Mouse (Mus musculus): Measurements from ENCODE around the gene Sec11a. TPM values are rescaled to one million over a fixed set of nuclear protein-coding genes. Genes with fewer than 3 reads are reported as not detected.
A peak's percentile ranks its signal among the peaks of the same experiment; 100 is the strongest.
"Not testable (repeated sequence)": the region's sequence is repeated elsewhere in the genome, so short reads cannot be mapped to it uniquely, and the experiment has no call there.

The Sec11a gene
- total RNA-seq, 2 experiments from 2014 or later, result 100 to 116 TPM

DNA sequence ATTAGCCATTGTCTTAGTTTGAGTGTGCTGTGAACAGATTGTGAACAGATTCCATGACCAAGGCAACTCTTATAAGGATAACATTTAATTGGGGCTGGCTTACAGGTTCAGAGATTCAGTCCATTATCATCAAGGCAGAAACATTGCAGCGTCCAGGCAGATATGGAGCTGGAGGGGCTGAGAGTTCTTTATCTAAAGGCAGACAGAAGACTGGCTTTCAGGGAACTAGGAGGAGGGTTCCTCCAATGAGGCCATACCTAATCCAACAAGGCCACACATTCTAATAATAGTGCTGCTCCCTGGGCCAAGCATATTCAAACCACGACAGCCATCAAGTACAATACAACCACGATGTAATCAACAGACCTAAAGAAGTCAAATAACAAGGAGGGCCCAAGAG, 11.4 kb upstream of the Sec11a start:
- no peak for DNase-seq

DNA sequence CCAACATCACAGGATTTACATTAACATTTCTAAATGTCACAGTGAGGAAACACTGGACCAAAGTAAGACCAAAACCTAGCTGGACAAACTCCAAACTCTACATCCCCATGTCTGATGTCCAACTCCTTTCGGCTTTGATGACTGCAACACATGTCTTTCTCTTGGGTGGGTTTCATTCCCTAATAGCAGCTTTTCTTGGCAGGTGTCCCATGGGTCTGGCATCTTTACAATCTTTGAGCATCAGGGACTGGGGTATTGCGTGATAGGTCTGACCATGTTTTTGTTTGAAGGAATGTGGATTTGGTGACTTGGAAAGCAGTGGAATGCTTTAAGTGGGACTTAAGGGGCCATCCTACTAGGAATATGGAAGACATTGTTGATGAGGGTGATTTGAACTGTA, 9.3 kb upstream of the Sec11a start:
- DNase-seq, result no peak

DNA sequence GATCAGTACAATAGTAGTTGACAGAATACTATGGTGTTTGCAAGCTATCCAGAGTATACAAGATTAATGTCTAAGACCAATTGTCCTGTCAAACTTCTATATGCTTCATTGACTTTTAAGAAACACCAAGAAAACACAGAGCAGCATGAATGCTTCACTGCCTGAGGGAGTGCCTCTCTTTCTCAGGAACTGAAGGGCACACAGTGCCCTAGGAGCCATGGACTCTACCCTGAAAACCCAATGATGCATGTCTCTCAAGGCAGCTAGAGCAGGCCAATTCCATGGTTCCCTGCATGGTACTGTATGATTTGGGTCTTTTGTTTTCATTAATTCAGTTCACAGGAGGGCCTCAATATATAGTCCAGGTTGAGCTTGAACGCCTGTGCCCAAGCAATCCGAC, 6.7 kb upstream of the Sec11a start:
- DNase-seq, result no peak

DNA sequence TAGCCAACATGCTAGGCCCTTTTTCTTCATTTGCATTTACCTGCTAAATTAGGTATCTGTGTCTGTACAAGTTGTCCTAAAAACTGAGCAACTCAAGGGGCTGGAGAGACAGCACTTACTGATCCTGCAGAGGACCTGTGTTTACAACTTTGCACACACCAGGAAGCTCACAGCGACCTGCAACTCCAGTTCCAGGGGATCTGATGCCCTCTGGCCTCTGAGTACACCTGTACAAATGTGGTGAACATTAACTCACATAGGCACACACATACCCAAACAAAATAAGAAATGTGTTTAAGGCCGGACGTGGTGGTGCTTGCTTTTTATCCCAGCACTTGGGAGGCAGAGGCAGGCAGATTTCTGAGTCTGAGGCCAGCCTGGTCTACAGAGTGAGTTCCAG, 4.6 kb upstream of the Sec11a start:
- no peak for DNase-seq

DNA sequence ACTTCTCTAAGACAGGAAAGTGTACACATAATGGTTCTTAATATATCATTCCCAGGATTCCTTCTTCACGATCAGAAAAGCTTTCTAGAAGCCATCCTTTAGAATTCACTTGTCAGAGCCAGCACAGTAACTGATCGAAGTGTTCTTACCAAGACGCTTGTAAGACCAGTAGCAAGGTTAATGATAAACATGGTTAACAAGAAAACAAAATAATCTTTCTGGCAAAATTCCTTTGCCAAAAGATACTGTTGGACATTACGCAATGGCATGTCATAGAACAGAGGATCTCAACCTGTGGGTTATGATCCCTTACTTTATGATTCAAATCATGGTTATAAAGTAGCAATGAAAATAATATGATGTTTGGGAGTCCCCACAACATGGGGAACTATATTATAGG, 3.9 kb upstream of the Sec11a start:
- DNase-seq, result no peak

DNA sequence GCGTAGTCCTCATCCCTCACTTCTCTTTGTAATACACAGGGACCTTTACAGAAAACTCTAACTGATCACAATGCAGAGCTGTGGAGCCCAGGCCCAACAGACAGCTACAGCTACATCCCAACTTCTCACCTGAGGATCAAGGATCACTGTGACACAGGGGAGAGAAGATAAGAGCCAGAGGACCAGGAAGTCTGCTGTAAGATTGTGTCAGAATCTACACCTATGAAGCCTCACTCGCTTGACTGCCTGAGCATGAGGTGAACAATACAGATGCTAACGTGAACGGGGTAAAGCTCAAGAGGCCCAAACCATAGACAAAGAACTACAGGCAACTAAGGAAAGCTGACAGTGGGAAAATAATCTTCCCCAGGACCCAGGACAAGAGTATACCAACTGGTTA, 7.8 kb downstream of the Sec11a start:
- no peak for DNase-seq

DNA sequence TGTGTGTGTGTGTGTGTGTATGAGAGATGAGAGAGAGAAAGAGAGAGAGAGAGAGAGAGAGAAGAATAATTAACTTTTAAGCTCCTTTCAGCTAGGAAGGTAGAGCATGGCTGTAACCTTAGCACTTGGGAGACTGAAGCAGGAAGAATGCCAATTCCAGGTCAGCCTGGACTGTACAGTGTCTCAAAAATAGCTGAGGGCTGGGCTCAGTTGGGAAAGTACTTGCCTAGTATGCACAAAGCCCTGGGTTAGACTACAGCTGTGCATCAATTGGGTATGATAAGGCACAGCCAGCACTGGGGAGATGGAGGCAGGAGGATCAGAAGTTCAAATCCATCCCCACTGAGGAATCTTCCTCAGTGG, 10.3 kb downstream of the Sec11a start:
- not testable (repeated sequence) for DNase-seq

DNA sequence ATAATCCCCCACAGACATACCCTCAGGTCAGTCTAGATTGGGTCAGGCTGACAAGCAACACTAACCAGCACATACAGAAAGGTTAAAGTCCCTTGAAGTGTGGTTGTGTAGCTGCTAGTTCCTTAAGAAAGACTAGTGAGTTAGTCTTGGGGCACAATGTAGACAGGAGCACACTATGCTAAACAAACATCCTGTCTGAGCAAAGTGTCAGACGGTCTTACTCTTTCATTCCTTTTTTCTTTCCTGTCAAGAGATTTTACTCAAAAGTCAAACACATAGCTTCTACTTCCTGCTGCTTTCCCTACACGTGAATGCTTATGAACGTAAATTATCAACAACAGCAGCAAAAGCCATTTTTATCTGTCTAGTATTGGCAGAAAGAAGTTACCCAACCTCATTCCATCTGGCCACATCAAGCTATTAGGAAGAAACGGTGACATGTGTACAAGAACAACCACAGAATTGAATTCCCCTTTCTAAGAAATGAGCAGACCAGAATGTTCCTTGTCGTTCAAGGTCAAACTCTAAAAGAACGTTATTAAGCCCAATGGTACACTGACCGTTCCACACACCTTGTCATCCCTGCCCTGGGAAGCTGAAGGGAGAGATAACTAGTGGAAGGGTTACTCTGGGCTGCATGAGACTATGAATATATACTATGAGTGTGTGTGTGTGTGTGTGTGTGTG, 10.8 kb downstream of the Sec11a start:
- DNase-seq, result not testable (repeated sequence)

DNA sequence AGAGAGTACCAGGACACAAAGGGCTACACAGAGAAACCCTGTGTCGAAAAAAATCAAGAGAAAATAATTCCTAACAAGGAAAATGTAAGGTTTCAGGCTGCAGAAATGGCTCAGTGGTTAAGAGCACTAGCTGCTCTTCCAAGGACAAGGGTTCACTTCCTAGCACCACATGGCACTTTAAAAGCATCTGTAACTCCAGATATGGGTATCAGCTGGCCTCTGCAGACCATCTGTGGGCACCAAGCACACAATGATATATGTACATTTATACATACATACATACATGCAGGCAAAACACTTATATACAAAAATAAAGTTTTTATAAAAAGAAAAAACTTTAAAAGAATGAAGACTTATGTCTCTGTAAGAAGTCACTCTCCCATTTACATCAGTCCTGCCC, 11.7 kb downstream of the Sec11a start:
- DNase-seq, result no peak

DNA sequence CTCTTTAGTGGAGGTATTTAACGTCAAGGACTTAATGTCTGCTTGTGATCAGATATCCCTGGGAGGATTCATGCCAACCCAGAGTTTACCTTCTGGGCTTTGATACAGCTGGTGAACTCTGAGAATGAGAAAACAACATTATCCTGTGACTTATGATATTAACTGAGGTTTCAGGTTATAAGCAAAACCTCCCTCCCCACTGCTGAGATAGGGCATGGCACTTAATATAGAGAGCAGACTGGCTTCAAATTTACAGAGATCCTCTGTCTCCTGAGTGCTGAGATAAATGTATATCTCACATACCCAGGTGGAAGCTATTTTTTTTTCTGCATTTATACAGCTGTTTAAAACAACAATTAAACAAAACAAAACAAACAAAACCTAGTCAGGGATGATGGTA, 14.8 kb downstream of the Sec11a start:
- DNase-seq, result no peak

DNA sequence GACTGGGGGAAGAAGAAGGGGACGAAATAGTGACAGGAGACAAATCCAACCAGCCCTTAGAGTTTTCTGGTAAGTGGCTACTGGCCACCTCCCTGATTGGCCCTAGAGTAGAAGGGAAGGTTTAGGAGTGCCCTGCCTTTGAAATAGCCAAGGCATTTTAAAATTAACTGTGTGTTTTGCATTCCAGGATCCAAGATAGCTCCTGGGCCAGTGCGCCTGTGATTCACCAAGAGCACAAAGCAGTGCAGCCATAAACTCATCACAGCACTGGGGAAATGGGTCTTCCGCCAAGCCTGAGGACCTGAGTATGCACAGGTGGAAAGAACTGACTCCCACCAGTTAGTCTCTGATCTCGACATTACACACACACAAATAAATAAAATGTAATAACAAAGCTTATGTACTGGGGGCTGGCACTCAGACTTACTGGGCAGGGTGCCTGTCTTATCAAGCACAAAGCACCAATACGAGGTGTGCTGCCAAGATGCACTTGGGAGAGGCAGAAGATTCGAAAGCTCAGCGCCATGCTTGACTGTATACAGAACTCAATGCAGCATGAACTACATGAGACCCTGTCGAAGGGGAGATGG, 15.9 kb downstream of the Sec11a start:
- DNase-seq, result no peak

DNA sequence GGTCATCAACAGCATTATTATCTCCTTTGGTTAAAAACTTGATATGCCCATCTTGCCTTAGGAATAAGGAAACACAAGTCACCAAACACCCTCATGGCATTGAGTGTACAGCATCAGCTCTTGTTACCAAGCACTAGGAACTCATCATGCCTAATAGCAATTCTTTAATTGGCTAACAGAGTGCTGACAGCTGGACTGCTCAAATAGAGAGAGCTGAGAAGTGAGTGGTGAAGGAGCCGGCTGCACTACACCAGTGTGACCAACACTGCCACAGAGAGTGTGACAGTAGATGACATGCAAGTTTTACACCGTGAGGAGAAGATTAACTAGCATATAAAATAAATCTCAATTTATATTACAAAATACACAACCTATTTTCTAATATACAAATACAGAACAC, 24.4 kb downstream of the Sec11a start:
- DNase-seq, result no peak

DNA sequence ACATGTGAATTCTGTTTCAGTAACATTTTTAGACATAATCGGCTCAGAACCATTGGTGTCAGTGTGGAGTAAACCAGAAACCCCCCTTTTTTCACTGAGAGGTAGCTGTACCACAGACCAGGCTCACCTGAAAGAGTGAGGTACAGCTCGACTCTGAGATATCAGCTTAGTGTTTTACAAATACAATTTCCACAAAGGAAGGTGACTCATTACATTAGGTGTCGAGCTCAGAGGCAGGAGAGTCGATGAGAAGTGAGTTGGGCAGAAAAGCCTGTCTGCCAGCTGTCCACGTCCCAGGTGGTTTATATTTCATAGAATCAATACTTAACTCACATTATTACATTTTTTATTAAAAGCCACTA, 28.0 kb downstream of the Sec11a start:
- DNase-seq, result no peak

DNA sequence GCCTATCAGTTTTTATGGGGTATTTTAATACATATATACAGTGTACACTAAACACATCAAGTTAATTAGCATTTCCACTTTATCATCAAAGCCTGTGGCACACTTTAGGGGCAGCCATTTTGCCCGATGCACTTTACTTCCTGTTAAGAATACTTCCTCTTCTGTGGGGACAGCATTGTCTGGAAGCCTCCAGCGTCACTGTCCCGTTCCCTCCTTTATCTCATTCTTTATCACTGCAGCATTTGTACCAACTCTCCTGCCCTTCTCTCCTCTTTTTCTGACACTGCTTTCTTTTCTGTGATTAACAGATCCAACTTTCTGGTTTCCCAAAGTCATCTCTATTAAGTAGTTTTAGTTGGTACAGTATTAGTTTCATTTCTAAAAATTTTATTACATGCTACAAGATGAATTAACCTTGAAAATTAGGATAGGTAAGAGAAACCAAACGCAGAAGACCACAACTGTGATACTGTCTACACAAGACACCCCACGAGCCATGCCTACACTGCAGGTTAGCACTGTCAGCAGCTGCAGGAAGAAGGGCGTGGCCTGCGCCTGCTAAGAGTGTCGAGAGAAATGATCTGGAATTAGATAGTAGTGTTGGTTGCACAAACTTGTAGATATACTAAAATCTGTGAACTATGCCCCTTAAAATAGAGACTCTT, 28.5 kb downstream of the Sec11a start:
- DNase-seq, result no peak

DNA sequence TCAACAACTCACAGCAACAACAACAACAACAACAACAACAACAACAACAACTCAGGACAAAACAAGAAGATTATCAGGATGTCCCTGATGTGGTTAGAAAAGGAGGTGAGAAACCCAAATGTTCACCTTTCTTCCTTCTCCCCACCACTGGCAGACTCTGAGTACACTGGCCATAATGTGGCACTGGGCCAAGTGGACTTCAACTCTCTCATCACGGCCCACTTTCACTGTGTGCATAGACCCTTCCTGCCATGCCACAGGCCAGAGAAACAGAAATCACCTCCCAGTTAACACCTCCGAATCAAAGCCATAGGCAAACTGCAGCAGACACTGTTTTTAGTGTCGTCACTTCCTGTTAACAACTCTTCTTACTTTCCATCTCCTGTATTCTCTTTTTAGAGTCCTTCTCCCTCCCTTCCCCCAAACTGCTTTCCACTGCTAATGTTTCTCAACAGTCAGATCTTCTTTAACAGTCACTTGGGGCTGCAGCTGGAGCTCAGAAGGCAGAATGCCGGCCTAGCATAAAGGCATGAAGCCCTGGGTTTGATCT, 29.6 kb downstream of the Sec11a start:
- DNase-seq, result no peak

DNA sequence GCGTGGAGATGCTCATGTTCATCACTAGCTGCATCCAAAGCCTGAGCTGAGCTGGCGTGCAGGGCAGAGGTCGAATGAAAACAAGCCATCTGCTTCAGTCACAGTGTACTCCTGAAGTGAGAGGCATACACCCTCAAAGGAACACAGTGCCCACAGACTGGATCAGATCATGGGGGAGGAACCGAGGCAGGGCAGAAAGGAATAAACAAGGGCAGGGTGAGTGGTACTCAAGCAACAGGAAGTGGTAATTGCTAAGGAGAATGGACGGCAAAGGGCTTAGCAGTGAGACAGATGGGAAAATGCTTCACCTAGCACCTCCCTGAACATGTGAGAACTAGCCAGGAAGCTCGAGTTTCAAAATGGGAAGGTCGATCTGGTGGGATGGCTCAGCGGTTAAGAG, 35.1 kb downstream of the Sec11a start:
- no peak for DNase-seq

DNA sequence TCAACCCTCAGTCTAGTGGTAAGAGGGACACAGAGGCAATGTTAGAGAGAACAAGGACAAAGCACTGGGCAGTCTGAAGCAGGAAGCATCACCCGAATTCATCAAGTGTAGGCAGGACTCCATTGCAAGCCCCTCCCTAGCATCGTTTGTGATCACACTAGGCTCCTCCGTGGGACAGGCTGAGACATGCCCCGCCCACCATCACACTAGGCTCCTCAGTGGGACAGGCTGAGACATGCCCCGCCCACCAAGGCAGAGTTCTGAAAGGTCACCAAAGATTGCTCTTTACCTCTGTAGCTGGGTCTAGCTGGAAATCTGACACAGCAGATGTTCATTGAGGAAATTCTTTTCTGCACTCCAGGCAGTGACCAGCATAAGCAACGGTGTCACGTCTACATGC, 36.5 kb downstream of the Sec11a start:
- no peak for DNase-seq

DNA sequence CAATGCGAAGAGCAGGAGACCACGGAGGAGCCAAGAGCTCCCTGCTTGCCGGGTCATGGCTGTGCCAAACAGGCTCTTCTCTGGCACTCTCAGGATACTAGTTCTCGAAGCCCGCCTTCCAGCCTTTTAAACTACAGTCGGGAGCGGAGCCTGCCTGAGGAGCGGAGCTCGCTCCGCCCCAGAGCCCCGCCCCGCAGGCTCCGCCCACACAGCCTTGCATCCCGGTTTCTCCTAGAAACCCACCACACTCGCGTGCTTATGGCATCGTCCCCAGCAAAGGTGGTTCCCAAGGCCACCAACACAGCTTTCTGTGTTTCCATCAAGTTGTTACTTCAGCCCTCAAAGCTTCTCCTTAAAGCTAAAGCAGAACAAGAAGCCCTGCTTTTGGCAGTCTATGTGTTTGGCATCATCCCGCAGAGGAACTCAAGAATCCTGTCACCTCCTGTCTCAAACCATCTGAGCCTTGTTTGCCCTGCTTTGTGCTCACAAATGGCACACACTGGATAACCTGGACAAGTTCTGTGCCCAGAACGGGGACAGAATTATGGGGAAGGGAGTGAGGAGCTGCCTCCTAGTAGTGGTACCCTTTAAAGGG, 42.6 kb downstream of the Sec11a start, which contains the start of gene Nmb:
Gene Nmb, minus strand, starts transcription at position 156 of the 595 bp plus-strand sequence.
- DNase-seq, result peak; percentile 81 to 89

DNA sequence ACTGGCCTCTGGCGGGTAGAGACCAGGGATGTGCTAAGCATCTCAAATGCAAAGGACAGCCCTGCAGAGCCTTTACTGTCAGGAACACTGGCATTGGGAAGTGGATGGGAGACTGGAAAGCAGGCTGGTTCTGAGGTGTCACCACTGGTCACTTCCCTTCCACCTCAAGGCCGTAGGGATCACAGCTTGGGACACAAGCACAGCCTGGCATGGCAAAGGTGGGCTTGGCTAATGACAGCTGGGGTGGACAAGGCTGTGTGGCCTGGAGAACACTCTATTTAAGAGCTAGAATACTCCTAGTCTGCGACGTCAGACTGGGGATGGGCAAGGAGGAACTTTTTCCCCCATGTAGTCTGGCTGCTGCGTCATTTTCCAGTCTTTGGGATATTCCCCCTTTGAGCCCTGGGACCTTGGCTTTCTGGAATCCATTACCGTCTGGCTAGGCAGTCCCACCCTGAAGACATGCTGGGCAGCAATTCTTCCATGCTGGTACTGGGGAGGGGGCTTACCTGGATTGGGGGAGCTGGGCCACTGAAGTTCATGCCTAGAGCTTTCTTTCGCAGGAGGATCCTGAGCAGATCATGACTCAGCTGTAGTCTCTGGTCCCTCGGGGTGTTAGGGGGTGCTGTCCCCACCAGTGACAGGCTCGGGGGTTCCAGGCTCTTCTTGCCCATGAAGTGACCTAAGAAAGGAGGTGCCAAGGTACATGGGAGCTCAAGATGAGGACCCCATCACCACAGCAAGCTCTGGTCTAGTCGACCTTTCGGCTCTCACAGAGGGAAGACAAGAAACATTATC, 43.8 kb downstream of the Sec11a start:
- DNase-seq, result no peak

DNA sequence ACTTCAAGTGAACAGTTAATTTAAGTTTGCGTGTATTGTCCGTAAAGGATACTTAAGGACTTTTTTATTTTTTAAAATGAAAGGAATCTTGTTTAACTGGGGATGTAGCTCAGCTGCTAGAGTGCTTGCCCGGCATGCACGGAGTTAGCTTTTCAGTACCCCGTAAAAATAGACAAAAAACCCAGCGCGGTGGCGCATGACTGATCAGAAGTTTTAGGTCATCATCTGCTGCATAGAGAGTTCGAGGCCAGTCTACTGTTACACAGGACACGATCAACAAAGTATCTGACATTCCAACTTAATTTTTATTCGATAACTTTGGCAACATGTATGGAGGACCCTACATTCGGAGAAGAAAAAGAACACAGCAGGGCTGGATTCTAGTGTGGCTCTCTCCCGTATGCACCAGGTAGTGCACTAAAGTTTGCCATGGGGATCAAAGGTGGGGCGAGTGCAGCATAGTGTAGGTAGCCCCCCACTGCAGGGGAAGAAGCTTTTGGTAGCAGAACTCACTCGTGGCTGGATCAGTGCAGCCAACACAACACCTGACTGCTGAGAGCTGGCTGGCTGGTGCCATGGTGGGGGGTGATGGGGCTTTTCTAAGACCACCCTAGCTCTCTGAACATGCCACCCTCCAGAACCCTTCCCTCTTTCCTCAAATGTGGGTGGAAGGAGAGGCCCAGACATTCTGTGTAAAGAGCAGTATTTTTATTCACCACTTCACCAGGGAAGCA, 45.9 kb downstream of the Sec11a start:
- no peak for DNase-seq

DNA sequence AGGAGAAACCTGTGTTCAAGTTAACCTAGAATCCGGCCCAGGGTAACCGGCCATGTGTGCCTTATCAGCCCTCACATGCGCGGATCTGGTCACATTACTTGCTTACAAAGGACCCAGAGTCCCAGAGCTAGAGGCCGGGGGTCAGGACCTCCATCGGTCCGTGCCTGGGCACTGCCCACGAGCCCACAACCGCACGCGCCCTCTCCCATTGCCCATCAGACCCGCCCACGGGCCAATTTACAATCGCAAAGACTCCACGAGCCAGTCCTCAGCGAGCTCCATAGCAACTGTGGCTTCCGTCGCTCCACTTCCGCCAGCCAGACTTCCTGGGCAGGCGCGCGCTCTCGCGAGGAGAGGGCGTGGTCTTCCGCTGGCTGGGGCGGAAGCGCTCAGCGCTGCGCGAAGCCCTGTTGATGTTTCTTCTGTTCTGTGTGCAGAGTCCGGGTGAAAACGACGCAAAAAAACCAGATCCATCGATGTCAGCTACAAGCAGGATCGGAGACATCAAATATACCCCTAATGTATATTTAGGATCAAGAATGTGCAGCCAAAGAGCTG, 46.6 kb downstream of the Sec11a start, which contains the start of gene Wdr73:
Gene Wdr73, minus strand, starts transcription at position 326 of the 558 bp plus-strand sequence.
- peak; percentile 95 to 96 for DNase-seq

Data from adrenal gland, postnatal 36 days (tissue).